Comparison of ENCODE assay signal across 22 mouse cellular contexts in the genomic region with DNA sequence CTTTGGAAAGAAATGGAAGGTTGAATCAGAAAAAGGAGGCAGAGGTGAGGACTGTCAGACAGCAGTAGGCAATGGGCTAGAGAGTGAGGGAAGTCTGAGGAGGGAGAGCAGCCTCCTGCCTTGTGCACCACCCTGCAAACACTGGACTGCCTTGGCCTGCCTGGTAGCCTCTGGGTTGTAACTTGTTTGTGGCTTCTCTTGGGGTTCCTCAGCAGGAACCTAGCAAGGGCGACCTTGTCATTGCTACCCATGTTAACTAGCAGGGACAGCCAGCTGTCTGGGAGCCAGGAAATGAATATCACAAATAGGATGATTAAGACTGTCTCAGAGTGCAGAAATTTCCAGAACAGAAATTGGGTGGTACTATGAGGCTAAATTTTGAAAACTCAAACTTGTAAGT. TPM values are rescaled to one million over a fixed set of nuclear protein-coding genes. Genes with fewer than 3 reads are reported as not detected.
DNase-seq lines count a peak whose midpoint lies in the region; ATAC-seq and TF ChIP-seq lines count a peak whose summit lies in the region.
"Had no signal": no experiment of that assay in that cellular context is flagged by ENCODE, and none has a peak within 500 bp of the region (broad histone marks: within the 10 kb centered on the region; RNA-seq: fewer than 3 reads in every experiment).

No protein-coding gene starts in this region.

- H3K4me2 ChIP-seq in midbrain, embryonic 13.5 days (replicated peaks) = no peak overlapping the region
- no peak overlapping the region for H3K4me2 ChIP-seq in midbrain, embryonic 15.5 days
- H3K4me2 ChIP-seq: embryonic facial prominence, embryonic 13.5 days; forebrain, embryonic 15.5 days; hindbrain, embryonic 13.5 days; intestine, embryonic 15.5 days; limb, embryonic 13.5 days; liver, embryonic 13.5 days; lung, embryonic 14.5 days had no signal

- peak overlapping the region; percentile 65 for H3K27ac ChIP-seq in heart, adult 2 months
- H3K27ac ChIP-seq in midbrain, embryonic 13.5 days = 0 out of 2 replicates have a peak overlapping the region, but pooled peaks have one; percentile 30
- H3K27ac ChIP-seq in midbrain, embryonic 15.5 days = no peak overlapping the region
- H3K27ac ChIP-seq: embryonic facial prominence, embryonic 13.5 days; forebrain, embryonic 15.5 days; hindbrain, embryonic 13.5 days; intestine, embryonic 15.5 days; limb, embryonic 13.5 days; liver, embryonic 13.5 days; macrophage had no signal

- no peak for TF ChIP-seq EP300 in heart, adult 2 months (IDR thresholded peaks at IDR 0.05; ENCODE audit: insufficient read depth, low read depth, low read length)

- no peaks in the 10 kb centered on the region for H3K9me3 ChIP-seq in midbrain, embryonic 13.5 days
- H3K9me3 ChIP-seq in midbrain, embryonic 15.5 days = no peaks in the 10 kb centered on the region
- H3K9me3 ChIP-seq: embryonic facial prominence, embryonic 13.5 days; forebrain, embryonic 15.5 days; G1E; hindbrain, embryonic 13.5 days; intestine, embryonic 15.5 days; limb, embryonic 13.5 days; liver, embryonic 13.5 days had no signal

- no peak for TF ChIP-seq POLR2A in heart, adult 2 months (IDR thresholded peaks at IDR 0.05; ENCODE audit: insufficient read depth, low read depth, low read length)

- H3K27me3 ChIP-seq in heart, adult 2 months (ENCODE audit: control insufficient read depth, insufficient read depth, low read length) = no peaks in the 10 kb centered on the region
- H3K27me3 ChIP-seq in midbrain, embryonic 13.5 days = no peaks in the 10 kb centered on the region
- no peaks in the 10 kb centered on the region for H3K27me3 ChIP-seq in midbrain, embryonic 15.5 days (replicated peaks)
- H3K27me3 ChIP-seq: embryonic facial prominence, embryonic 13.5 days; forebrain, embryonic 15.5 days; hindbrain, embryonic 13.5 days; intestine, embryonic 15.5 days; limb, embryonic 13.5 days; liver, embryonic 13.5 days had no signal

- intact Hi-C loops in heart, adult 2 months (cut with DNase I) = loop anchor here (2.0 kb wide), 1 partner anchor 15 kb away; no protein-coding TSS in a partner anchor
- intact Hi-C loops in heart, postnatal 36 days (cut with DNase I) = no loop called here

- WGBS in heart, adult 2 months = 40% methylated on average over 1 of the region's 1 CpGs
- WGBS in midbrain, embryonic 13.5 days = 69% methylated on average over 1 of the region's 1 CpGs
- 84% methylated on average over 1 of the region's 1 CpGs for WGBS in midbrain, embryonic 15.5 days

- H3K36me3 ChIP-seq in heart, adult 2 months (ENCODE audit: control insufficient read depth, insufficient read depth, low read length) = peaks cover 16% of the 10 kb centered on the region
- H3K36me3 ChIP-seq in midbrain, embryonic 13.5 days = no peaks in the 10 kb centered on the region
- no peaks in the 10 kb centered on the region for H3K36me3 ChIP-seq in midbrain, embryonic 15.5 days (replicated peaks)
- H3K36me3 ChIP-seq: embryonic facial prominence, embryonic 13.5 days; forebrain, embryonic 15.5 days; G1E; hindbrain, embryonic 13.5 days; intestine, embryonic 15.5 days; limb, embryonic 13.5 days; liver, embryonic 13.5 days had no signal

- ATAC-seq in midbrain, embryonic 13.5 days = no peak
- no peak for ATAC-seq in midbrain, embryonic 15.5 days (replicated peaks)
- ATAC-seq: forebrain, embryonic 15.5 days; intestine, embryonic 15.5 days; midbrain, embryonic 16.5 days had no signal

- TF ChIP-seq CTCF in heart, adult 2 months (IDR thresholded peaks at IDR 0.05) = no peak

- peak overlapping the region; percentile 7; the same call in 1 of the 2 replicates for H3K9ac ChIP-seq in heart, adult 2 months (ENCODE audit: low read depth, low read length)
- peak overlapping the region; percentile 46; the same call in 1 of the 2 replicates for H3K9ac ChIP-seq in midbrain, embryonic 13.5 days (replicated peaks)
- no peak overlapping the region for H3K9ac ChIP-seq in midbrain, embryonic 15.5 days
- H3K9ac ChIP-seq: embryonic facial prominence, embryonic 13.5 days; forebrain, embryonic 15.5 days; hindbrain, embryonic 13.5 days; intestine, embryonic 15.5 days; limb, embryonic 13.5 days; liver, embryonic 13.5 days; lung, embryonic 14.5 days had no signal

- no peaks in the 10 kb centered on the region for H3K79me2 ChIP-seq in heart, adult 2 months (replicated peaks; ENCODE audit: control insufficient read depth, insufficient read depth, low read length)

- H3K4me3 ChIP-seq in heart, adult 2 months = no peak overlapping the region
- no peak overlapping the region for H3K4me3 ChIP-seq in midbrain, embryonic 13.5 days (replicated peaks)
- H3K4me3 ChIP-seq in midbrain, embryonic 15.5 days = no peak overlapping the region
- H3K4me3 ChIP-seq: embryonic facial prominence, embryonic 13.5 days; forebrain, embryonic 15.5 days; hindbrain, embryonic 13.5 days; intestine, embryonic 15.5 days; limb, embryonic 13.5 days; liver, embryonic 13.5 days had no signal

- H3K4me1 ChIP-seq in heart, adult 2 months (ENCODE audit: control insufficient read depth, insufficient read depth, low read length) = peaks cover 22% of the 10 kb centered on the region
- peaks cover 58% of the 10 kb centered on the region for H3K4me1 ChIP-seq in midbrain, embryonic 13.5 days (replicated peaks)
- peaks cover 43% of the 10 kb centered on the region for H3K4me1 ChIP-seq in midbrain, embryonic 15.5 days

- DNase-seq in cerebellum, adult 18-20 months = peak; percentile 37 to 40
- DNase-seq in cerebellum, adult 11-12 months = no peak
- DNase-seq in heart, adult 2 months = no peak
- DNase-seq in heart, postnatal 36 days = no peak
- DNase-seq in adrenal gland, postnatal 36 days = peak; percentile 60 to 71
- no peak for DNase-seq in lung, postnatal 25 days (ENCODE audit: low spot score)
- DNase-seq: cerebellum, postnatal 10 days; kidney, postnatal 36 days; layer of hippocampus, adult 9-11 months; liver, embryonic 13.5 days; lung, embryonic 14.5 days; retina, postnatal 1 day had no signal

RNA-seq across cellular contexts. Expression of gene Fam214a, which starts 27.2 kb away (rescaled TPM):
- total RNA-seq in heart, adult 2 months (2021) = 10 to 100 TPM; 20.6 to 30.2 TPM
- 10.7 and 16.5 TPM in 2 replicates for polyA plus RNA-seq in heart, adult 2 months (2012; rRNA removed)
- 10 to 100 TPM; 37.3 to 39.8 TPM for total RNA-seq in heart, postnatal 36 days (2021)
- polyA plus RNA-seq in midbrain, embryonic 13.5 days (2015; fragmentation: Nextera tagmentation; extraction: Ambion mirVana) = 31.3 TPM in 2 replicates
- 25.2 and 28.1 TPM in 2 replicates for polyA plus RNA-seq in midbrain, embryonic 15.5 days (2015; fragmentation: Nextera tagmentation; extraction: Ambion mirVana)
- 10 to 100 TPM; 75.3 to 86.8 TPM for total RNA-seq in adrenal gland, postnatal 36 days (2021)

RNA-seq across cellular contexts. Expression of gene Arpp19, which starts 57.5 kb away (rescaled TPM):
- total RNA-seq in heart, adult 2 months (2021) = 100 to 1,000 TPM; 160 to 196 TPM
- 25.1 and 50.0 TPM in 2 replicates for polyA plus RNA-seq in heart, adult 2 months (2012; rRNA removed)
- total RNA-seq in heart, postnatal 36 days (2021) = 100 to 1,000 TPM; 169 to 182 TPM
- polyA plus RNA-seq in midbrain, embryonic 13.5 days (2015; fragmentation: Nextera tagmentation; extraction: Ambion mirVana) = 236 and 245 TPM in 2 replicates
- polyA plus RNA-seq in midbrain, embryonic 15.5 days (2015; fragmentation: Nextera tagmentation; extraction: Ambion mirVana) = 190 and 192 TPM in 2 replicates
- total RNA-seq in adrenal gland, postnatal 36 days (2021) = 100 to 1,000 TPM; 298 to 309 TPM

Comparison
In these comparisons a context has a peak if more than half of its experiments do, and no peak if none do; other contexts are left out.
1. DNase-seq: peak in cerebellum, adult 18-20 months (2 of 2) and adrenal gland, postnatal 36 days (2 of 2); none in cerebellum, adult 11-12 months (single experiment), heart, adult 2 months (0 of 2), heart, postnatal 36 days (0 of 2) and lung, postnatal 25 days (single experiment).